Mouse (Mus musculus) gonadal fat pad, adult 2 months (tissue): Measurements from ENCODE around the gene Mei1. TPM values are rescaled to one million over a fixed set of nuclear protein-coding genes. Genes with fewer than 3 reads are reported as not detected.

Experiments used
- DNase-seq: peaks from one replicate; pipeline ENCODE4 v3.0.0-alpha.2; 2012; ENCODE audit warnings: low read depth
- polyA plus RNA-seq: library from polyadenylated mRNA; depleted of rRNA; stranded (reverse); fragments of >200 nt; gene quantifications from 2 replicates; pipeline ENCODE4 v1.2.3, GENCODE M21; 2012

Gene Mei1
- polyA plus RNA-seq, 1 experiment: 0.04 TPM

DNA sequence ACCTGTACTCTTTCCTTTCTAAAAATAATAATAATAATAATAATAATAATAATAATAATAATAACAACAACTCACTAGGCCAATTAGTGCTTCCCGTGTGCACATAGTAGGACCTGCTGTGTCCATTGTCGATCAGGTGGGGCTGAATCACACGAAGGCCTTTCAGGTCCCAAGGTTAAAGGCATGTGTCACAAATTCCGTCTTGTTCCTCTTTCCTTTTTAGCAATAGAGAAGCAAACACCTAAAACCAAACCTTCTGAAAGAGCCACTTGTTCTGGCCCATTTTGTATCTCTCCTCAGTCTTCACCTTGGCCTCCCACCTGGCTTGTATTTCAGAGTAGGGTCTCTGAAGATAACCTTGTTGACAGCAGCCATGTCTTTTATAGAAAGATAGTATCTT, 81.4 kb downstream of the Mei1 start:
- DNase-seq: no peak

DNA sequence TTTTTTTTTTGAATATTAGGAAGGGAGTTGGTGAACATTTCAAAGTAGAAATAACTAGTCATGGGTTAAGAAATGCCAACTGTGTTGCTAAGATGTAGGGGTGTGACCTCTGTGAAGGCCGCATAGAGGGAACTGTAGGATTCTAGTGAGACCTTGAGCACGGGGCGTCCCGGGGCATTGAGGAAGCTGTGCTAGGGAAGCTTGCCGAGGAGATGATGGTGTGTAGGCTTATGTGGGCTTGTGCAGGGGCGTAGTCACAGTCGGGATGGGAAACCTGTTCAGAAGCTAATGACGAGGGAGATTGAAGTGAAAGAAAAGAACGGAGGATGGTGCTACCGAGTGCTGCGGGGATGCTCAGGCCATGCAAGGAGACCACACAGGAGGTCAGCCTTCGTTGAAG, 82.2 kb downstream of the Mei1 start:
- DNase-seq: no peak

DNA sequence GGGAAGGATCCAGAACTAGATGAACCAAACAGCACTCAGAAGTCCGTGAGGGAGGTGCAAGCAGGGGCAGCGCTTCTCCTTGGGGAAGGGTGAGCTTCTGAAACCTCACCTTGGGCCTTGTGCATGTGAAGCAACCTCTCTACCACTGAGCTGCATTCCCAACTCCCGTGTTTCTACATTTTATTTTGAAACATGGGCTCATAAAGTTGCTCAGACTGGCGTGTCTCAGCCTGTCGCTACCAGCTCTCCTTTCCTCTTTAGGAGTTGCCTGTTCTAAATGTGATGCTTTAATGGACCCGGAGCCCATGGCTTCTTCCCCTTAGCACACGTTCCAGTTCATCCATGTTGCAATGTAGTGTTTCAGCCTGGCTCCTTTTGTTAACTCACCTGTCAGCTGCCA, 82.6 kb downstream of the Mei1 start:
- no peak for DNase-seq

DNA sequence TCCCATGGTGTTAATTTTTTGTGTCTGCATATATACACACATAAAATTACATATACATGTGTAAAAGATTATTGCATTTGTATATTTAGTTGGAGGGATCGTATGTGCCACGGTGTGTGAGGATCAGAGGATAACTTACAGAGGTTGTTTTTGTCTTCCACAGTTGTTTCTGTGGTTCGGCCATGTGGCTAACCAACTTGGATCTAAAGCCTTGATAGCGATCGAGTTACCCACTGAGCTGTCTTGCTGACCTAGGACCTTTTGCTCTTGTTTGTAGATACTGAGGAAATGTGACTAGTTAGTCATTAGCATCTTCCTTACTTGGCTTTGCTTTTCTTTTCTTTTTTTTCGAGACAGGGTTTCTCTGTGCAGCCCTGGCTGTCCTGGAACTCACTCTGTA, 86.5 kb downstream of the Mei1 start:
- DNase-seq: no peak

DNA sequence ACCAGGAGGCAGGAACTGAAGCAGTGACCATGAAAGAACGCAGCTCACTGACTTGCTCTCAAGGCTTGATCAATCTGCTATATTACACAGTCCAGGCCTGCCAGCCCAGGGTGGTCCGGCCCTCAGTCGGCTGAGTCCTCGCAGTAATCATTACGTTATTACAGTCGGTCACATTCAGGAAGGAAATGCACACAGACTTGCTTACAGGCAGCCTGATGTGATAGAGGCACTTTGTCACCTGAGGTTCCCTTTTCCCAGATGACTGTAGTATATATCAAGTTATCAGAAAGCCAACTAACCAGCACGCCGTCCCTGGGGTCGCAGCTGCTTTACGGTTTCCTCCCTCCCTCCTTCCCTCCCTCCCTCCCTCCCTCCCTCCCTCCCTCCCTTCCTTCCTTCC, 87.1 kb downstream of the Mei1 start:
- no peak for DNase-seq

DNA sequence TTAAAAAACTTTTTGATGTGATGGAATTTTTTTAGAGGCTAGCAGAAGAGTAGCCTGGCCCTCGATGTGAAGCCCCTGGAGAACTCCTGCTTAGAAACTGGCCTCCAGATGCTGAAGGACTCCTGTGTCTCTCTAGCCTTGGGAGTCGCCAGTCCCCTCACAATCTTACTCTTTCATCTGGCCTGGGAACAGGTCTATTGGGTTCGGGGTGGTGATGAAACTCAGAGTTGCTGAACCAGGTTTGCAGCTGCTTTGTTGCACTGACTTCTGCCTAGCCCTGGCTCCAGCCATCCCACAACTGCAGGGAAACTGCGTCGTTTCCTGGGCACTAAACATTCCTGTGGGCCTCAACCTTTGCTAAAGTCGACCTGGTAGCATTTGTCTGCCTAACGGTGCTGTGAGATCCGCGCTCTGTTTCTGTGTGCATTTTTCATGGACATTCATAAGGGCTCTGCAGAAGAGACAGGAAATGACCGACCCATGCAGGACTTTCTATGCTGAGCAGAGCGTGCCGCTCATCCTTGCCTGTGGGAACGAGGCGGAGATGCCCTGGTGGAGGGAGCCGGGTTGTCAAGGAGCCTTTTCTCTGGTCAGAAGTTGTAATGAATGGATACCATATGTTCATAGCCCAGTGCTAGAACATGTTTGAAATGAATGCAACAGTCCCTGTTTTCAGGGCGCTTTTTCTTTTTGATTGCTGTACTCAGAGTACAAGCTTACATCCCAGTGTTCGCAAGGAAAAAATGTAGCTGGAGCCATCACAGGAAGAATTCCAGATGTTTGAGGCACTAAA, 88.6 kb downstream of the Mei1 start:
- no peak for DNase-seq

DNA sequence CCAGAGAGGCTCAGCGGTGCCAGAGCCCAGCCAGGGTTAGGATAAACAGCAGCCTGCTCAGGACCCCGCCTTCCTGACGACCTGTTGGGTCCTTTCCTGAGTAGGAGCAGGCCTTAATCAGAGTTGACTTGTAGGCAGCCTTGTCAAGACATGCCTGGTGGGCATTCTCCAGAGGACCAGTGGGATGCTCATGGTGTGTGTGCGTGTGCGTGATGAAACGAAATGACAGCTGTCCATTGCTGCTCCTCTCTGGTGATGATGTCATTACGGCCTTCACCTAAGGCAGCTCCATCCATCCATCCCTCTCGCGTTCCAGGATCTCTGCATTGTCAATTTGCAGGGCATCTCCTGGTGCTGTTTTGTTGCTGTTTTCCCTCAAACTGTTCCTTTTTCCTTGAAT, 89.7 kb downstream of the Mei1 start:
- no peak for DNase-seq

DNA sequence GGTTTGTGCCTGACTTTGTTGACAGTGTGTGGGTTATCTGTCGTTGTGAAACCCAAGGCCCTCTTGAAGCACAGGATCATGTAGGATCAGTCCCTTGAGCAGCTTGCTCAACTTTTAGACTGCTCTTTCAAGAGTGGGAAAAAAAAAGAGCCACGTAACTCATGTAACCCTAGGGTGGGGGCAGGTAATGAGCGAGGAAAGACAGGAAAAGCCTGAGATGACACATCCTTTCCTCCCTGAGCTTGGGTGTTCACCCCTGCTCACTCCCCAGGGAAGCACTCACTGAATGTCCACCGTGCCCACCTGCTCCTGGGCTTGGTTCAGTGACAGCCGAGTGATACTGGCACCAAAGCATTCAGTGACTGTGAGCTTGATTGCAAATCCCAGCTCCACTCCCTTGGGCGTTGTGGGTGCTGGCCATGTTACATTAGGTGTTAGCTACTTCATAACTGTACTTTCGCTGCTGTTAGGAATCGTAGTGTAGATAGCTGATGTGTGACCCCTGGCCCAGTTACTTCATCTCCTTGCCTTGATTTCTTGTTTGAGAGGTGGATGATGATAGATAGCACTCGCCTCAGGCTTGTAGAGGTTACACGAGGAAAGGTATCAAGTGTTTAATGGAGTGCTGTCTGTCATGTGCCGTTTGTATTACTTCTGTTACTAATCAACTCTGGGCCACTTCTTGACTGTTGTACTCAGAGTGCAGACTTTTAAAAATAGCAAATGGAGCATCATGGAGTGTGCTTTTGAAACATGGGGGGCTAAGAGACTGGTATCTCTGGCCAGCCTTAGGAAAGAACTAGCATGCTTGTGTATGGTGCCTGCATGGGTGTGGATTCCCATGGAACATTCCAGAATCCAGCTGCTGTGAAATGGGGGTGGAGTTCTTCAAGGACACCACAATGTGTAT, 91.2 kb downstream of the Mei1 start:
- DNase-seq: peak; percentile 97

DNA sequence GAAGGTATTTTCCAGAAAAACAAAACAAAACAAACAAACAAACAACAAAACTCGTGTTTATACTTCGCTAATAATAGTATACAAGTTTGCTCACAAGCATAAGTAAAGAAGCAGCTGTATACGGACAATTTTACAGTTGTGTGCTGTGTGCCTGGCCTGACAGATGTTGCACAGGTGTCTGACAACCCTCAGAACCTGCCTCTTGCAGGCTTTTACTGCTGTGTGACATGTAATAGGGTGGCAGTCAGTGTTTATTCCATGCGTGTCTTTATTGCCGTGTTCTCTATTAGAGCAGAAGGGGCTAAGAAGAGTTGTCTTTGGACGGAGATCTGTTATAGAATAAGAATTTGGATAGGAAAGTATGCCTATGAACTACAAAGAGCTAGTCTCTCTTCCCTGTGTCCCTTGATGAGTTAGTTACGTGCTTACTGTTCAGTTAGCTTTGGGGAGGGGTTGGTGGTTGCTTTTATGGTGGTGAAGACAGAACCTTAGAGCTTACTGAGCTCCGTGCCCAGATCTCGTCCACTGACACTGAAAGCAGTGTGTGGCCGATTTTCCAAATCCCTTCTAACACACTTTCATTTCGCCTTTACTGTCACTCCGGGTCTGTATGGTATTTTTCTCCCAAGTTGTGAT, 92.3 kb downstream of the Mei1 start:
- no peak for DNase-seq

DNA sequence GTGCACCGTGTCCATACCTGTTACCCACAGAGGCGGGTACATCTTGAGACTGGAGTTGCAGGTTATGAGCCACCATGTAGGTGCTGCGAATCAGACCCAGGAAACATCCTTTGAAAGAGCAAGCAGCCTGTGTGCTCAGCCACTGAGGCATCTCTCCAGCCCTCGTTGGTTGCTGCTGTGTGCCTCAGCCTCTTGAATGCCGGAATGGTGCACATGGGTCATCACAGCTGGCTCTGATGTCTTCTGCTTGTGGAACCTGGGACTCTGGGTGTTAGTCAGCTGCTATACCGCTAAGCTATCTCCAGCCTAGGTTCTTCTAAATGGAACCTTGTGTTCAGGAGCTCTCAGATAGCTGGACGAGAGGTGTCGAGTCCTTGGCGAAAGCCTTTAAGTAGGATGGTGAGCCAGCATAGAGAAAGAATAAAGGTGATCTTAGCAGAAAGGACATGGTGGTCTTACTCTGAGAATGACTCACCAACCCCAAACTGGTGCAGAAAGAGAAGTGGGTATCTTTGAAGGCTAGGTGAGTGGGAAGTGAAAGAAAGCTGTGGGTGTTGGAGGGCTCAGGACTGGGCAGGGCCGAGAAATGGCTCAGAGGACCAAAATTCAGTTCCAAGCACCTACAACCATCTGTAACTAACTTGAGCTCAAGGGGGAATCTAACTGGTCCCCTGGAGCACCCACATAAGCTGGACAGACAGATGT, 93.7 kb downstream of the Mei1 start:
- no peak for DNase-seq

DNA sequence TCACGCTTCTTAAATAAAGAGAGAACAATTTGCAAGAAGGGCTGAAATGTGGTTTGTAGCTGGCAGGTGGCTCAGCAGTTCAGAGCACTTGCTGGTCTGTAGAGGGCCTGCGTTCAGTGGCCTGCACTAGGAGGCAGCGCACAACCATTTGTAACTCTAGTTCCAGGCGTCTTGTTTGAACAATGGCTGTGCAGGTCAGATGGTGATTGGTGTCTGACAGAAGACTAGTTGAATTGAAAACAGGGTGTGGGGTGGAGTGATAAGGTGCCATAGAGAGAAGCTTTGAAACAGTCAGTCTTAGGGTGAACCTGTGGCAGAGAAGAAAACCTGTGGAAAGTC, 94.2 kb downstream of the Mei1 start:
- no peak for DNase-seq

DNA sequence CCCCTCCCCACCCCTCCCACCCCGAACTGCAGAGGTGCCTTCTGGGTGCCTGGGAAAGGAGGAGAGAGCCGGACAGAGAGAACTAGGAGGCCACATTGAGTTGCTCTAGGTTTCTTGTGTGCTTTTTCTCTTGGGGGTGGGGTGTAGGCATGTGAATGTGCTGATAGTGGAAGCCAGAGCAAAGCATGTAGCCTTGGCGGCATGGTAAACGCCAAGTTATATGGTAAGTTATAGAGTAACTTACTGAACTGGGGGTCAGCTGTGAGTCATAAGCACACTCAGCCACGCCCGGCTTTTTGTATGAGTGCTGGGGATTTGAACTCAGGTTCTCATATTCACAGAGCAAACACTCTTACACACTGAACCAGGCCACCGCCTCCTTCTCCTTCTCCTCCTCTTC, 94.7 kb downstream of the Mei1 start:
- no peak for DNase-seq

DNA sequence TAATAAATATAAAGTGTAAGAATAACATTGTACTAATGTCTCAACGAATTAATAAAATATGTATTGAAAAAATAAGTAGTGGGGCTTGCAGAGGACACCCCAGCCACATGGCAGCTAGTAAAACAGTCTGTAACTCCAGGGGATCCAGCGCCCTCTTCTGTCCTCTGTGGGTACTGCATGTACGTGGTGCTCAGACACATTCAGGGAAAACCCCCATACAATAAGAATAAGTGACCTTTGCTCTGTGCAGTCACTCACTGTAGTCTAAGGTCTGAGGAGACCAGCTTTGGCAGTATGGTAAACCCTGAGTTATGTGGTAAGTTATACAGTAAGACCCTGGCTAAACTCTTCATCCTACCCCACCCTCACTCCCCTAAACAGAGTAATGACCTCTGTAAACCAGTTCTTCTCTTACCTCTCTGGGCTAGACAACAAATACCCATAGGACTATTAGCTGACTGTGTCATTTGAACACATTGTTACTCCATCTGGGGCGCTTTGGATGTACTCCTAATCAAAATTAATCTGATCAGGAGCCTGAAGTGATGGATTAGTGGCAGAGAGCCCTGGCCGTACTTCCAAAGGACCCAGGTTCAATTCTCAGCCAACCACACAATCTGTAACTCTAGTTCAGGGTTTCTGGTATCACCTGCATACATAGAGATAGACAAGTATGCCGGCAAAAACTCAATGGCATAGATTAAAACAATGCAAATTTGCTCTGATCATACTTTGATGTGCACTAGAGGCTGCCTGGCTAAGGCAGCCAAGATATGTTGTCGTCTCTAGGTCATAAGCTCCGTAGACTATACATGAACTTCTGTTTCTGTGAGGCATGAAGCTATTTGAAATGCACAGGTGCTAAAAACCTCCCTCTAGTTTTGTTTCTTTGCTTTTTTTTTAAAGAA, 95.8 kb downstream of the Mei1 start:
- no peak for DNase-seq

DNA sequence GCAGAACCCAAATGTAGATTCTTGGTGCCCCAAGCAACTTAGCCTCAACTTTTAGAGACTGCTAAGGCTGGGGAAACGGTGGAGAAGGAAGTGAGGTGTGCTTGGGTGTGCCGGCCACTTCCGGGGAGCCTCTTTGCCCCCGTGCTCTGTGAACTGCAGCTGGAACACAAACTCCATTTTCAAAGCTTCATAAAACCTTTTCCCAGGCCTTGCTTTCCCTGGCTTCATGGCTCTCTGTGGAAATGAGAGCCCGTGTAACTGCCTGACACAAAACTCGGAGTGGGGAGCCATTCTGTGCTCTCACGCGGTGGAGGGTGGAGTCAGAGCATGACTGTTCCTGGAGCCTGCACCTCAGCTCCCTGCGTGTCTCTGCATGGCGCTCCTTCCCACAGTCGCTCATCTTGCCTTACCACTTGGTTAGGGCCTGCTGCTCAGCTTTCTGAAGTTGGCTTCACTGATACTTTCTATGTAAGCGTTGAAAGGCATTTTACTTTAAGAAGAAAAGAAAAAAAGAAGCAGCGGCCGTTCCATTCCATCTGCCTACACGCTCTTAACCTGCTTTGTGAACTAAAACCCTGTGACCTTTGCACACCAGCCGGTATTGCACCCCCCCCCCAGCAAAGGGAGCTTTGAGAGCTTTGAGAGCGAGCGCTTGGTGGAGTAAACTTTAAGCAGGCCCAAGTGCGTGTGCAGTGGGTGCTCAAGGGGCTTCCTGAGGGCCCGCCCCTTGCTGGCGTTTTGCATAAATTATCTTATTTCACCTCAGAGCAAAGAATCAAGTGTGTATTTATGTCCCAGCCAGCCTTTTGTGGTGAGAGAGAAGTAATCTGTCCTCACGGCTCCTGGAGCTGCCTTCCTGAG, 96.7 kb downstream of the Mei1 start:
- no peak for DNase-seq

DNA sequence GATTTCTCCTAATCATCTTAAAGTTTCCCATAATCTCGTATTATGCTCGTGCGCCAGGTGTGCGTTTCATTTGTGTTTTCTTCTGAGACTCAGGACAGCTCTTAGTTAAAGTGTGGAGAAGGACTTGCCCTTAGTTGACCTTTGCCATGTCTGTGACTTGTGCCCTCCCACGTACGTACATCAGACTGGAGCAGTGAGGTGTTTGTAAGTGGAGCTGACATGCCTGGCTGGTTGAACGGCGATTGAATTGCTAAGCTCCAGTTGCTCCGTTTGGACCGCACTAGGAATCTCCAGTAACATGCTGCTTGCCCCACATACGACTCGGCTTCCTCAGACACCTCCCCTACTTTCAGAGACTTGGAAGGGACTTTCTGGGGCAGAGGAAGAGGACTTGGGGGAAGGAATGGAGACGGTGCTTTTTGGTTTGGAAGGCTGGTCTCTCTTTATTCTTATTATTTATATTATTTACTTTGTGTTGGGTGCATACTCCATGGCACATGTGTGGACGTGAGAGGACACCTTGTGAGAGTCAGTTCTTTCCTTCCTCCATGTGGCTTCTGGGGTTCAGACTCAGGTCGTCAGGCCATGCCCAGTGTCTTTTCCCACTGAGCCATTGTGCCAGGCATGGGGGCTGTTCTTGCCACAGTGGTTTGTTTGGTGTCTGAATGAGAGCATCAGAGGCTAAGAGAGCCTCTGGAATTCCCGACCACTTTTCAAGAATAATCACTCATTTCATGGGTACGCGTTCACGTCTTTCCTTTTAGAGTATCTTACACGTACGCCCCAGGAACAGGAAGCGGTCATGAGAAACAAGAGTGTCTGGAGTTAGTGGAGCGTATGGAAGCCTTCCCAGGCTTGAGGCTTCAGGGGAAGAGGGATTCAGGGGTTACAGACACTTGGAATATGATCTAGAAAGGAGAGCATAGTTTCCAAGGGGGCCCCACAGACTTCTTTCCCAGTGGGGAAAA, 97.7 kb downstream of the Mei1 start:
- DNase-seq: no peak

DNA sequence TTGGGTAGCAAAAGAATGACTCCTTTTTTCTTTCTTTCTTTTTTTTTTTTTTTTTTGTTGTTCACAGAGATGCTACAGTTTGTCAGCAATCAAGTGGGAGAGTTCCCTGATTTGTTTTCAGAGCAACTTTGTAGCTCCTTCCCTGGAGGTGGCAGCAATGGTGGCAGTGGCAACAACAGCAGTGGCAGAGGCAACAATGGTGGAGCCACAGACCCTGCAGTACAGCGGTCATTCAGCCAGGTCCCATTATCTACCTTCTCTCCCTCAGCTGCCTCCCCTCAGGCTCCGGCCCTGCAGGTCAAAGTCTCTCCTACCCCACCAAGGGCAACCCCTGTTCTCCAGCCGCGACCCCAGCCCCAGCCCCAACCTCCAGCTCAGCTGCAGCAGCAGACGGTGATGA, 99.9 kb downstream of the Mei1 start:
- no peak for DNase-seq

DNA sequence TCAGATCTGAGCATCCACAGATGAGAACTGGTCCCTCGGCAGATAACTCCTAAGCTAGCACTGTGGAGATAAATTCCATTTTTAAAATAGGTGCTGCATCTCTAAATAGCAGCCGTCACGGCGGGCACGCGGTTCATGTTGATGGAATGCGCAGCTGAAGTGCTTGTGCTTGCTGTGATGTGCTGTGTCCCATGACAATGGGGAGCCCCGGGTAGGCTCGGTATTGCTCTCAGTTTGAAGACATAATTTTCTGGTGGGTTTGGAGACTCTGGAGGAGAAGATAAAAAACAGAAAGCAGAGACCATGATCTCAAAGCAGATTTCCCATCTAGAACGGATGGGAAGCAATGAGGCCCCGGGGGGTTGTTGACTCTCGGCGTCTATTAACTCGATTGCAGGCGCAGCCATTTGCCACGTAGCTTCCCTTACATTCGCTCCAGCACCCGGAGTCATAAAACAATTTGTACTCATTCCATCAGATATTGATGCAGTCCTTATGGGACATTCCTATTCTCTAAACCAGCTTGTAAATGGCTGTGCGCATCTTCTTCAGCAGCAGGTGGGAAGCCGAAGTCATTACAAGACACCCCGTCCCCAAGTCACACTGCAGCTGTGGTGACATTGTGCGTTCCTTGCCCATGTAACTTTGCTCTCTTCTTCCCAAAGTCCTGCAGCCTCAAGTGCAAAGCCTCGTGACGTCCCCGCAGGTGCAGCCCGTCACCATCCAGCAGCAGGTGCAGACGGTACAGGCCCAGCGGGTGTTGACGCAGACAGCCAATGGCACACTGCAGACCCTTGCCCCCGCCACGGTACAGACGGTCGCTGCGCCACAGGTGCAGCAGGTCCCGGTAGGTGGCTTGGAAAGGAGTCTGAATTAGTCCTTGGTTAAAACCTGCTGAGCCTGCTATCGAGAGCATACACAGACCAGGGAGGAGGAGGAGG, 100.9 kb downstream of the Mei1 start:
- DNase-seq: no peak

DNA sequence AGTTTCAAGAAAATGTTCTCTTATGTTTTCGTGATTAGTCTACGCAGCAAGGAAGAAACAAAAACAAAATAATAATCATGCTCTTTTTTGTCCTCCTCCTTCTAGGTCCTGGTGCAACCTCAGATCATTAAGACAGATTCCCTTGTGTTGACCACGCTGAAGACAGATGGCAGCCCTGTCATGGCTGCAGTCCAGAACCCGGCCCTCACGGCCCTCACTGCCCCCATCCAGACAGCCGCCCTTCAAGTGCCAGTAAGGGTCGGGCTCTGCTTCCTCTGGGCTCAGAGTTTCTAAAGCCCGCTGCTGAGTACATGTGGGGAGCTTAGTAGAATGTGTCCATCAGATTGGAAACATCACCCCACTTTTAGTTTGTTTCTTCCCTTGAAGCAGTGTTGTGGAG, 102.9 kb downstream of the Mei1 start:
- DNase-seq: no peak
